Mouse (Mus musculus) small intestine, adult 2 months (tissue): Measurements from ENCODE around the gene Dusp15. TPM values are rescaled to one million over a fixed set of nuclear protein-coding genes. Genes with fewer than 3 reads are reported as not detected.
A peak's percentile ranks its signal among the peaks of the same experiment; 100 is the strongest.

Experiments
- H3K27ac ChIP-seq: fragments of 200-500 bp; 2 replicates; pipeline ENCODE4 v1.5.1; 2012; ENCODE audit warnings: low read depth, low read length, control low read depth, inconsistent platforms; ENCODE audit not compliant: insufficient read depth
- H3K27me3 ChIP-seq: fragments of 200-500 bp; 2 replicates; pipeline ENCODE4 v1.6.1; 2012; ENCODE audit warnings: mild to moderate bottlenecking, moderate library complexity, low read length, inconsistent platforms; ENCODE audit not compliant: control insufficient read depth, insufficient read depth
- H3K36me3 ChIP-seq: fragments of 200-500 bp; 2 replicates; pipeline ENCODE4 v1.6.1; 2012; ENCODE audit warnings: mild to moderate bottlenecking, low read length, control low read depth, inconsistent platforms; ENCODE audit not compliant: control insufficient read depth, insufficient read depth
- H3K4me1 ChIP-seq: fragments of 200-500 bp; 2 replicates; pipeline ENCODE4 v1.6.1; 2012; ENCODE audit warnings: low read length, inconsistent platforms, mixed read lengths; ENCODE audit not compliant: control insufficient read depth, insufficient read depth, insufficient read length
- H3K4me3 ChIP-seq: fragments of 200-500 bp; 2 replicates; pipeline ENCODE4 v1.5.1; 2012; ENCODE audit warnings: low read depth, mild to moderate bottlenecking, control low read depth, inconsistent platforms, low read length, moderate library complexity
- CTCF ChIP-seq: fragments of 200-500 bp; IDR thresholded peaks from 2 replicates; pipeline ENCODE4 v1.5.1; 2012; ENCODE audit warnings: low read depth, mild to moderate bottlenecking, control low read depth, inconsistent platforms, low read length, moderate library complexity, mixed read lengths; ENCODE audit not compliant: insufficient replicate concordance, insufficient read length; ENCODE audit errors: extremely low read depth
- POLR2A ChIP-seq: fragments of 200-500 bp; IDR thresholded peaks from 2 replicates; pipeline ENCODE4 v1.6.1; 2012; ENCODE audit warnings: low read depth, mild to moderate bottlenecking, control low read depth, inconsistent platforms, low read length, moderate library complexity
- WGBS: fragments of 180-500 bp; shearing (Covaris S2); methylation state at CpG from one replicate; pipeline ENCODE4 v1.1.7; 2018; 5-methylcytosine and 5-hydroxymethylcytosine counted together
- polyA plus RNA-seq: library from polyadenylated mRNA; depleted of rRNA; stranded (reverse); fragments of >200 nt; gene quantifications from 2 replicates; pipeline ENCODE4 v1.2.3, GENCODE M21; 2012

Dusp15 gene
- polyA plus RNA-seq, 1 experiment = not detected

DNA sequence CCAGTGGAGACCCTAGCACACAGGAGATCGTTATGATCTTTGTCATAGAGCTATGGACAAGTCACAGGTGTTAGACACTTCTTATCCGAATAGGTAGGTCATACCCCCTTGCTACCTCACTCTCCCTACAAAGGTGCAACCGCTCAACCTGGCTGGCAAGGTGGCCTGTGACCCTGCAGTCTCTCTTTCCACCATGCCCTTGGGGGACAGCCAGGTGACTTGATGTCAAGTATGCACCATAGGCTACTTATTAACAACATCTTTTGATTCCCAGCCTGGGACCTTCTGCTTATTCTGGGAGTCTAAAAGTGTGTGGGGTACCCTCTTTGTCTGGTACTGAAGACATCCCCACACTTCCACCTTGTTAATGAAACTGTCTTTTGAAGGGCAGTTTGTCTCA, 6.6 kb upstream of the Dusp15 start:
- WGBS = 67% methylated on average over 3 of the region's 3 CpGs

GRCm38 (mm10) chr2:152951850-152952720, 587 bp upstream of the Dusp15 start:
- H3K36me3 ChIP-seq = no peaks in the 10 kb centered on the region
- TF ChIP-seq CTCF = no peak
- TF ChIP-seq POLR2A = no peak
- WGBS = 18% methylated on average over 13 of the region's 13 CpGs
- H3K4me3 ChIP-seq = peak overlapping the region; percentile 51
- no peaks in the 10 kb centered on the region for H3K4me1 ChIP-seq
- peaks cover 25% of the 10 kb centered on the region for H3K27me3 ChIP-seq
- no peak overlapping the region for H3K27ac ChIP-seq

More for the DNA sequence above, 6.6 kb upstream of the Dusp15 start:
- Histone ChIP-seq H3K4me1 (peaks cover 4% of the 10 kb centered on the region; the same call in 1 of the 2 replicates), H3K36me3 (no peaks in the 10 kb centered on the region), H3K27ac (no peak overlapping the region), H3K4me3 (no peak overlapping the region), H3K27me3 (peaks cover 11% of the 10 kb centered on the region)
- TF ChIP-seq POLR2A = no peak
- no peak for TF ChIP-seq CTCF

- Histone ChIP-seq H3K4me3 (no peak overlapping the region), H3K27me3 (peaks cover 25% of the 10 kb centered on the region), H3K27ac (no peak overlapping the region), H3K36me3 (no peaks in the 10 kb centered on the region), H3K4me1 (no peaks in the 10 kb centered on the region)
- TF ChIP-seq POLR2A = no peak
- no peak for TF ChIP-seq CTCF
- 39% methylated on average over 11 of the region's 11 CpGs for WGBS
These were observed 987 bp downstream of the Dusp15 start for GRCm38 (mm10) chr2:152950358-152951064.

DNA sequence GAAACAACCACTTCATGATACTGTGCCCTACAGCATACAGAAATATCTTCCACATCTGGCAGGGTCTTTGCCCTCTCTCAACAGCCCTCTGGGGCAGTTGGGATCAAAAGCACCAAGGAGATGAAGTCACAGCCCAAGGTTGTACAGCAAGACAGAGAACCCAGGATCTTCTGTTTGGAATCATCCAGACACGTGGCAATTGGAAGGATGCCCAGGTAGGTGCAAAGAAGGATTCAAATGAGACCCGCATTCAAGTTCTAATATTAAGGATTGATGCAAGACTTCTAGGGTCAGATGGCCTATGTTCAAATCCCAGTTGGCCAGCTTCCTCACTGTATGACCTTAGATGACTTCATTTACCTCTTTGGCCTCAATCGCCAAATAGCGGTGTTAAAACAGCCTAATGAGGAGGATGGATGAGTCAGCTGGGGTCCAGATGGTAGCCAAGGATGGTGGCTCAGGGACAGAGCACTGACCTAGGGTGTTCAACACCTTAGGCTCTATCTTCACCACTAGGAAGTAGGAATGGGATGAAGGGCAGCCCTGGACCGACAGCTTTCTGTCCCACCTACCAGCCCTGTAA, 3.0 kb downstream of the Dusp15 start:
- H3K4me3 ChIP-seq = no peak overlapping the region
- H3K36me3 ChIP-seq = no peaks in the 10 kb centered on the region
- TF ChIP-seq CTCF (no peak), POLR2A (no peak)
- peaks cover 29% of the 10 kb centered on the region for H3K27me3 ChIP-seq
- 81% methylated on average over 5 of the region's 5 CpGs for WGBS
- H3K4me1 ChIP-seq = no peaks in the 10 kb centered on the region
- no peak overlapping the region for H3K27ac ChIP-seq

DNA sequence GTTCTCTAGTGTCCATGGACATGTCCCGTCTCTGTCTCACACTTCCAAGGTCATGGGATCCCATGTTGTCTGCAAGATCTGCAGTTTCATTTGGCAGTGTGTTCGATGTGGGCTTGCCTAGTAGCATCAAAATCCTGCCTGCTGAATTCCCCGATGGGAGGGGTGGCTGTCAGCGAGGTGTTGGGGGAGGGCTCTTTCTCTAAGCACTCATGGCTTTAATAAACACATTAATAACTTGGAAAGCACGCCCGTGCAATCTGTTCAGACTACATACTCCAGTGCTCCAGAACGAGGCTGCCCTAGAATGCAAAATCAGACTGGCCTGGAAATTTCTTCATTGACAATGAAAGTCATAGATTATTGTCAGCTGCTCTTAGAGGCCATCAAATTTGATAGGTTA, 4.4 kb downstream of the Dusp15 start:
- no peak for TF ChIP-seq CTCF

GRCm38 (mm10) chr2:152944013-152944412, 7.5 kb downstream of the Dusp15 start:
- Histone ChIP-seq H3K36me3 (no peaks in the 10 kb centered on the region), H3K27ac (no peak overlapping the region), H3K27me3 (peaks cover 25% of the 10 kb centered on the region), H3K4me1 (no peaks in the 10 kb centered on the region), H3K4me3 (no peak overlapping the region)
- 64% methylated on average over 9 of the region's 9 CpGs for WGBS
- TF ChIP-seq POLR2A = no peak
- no peak for TF ChIP-seq CTCF

More for the DNA sequence above, 4.4 kb downstream of the Dusp15 start:
- WGBS = 37% methylated on average over 7 of the region's 7 CpGs
- H3K27ac ChIP-seq = no peak overlapping the region
- H3K4me1 ChIP-seq = no peaks in the 10 kb centered on the region
- peaks cover 39% of the 10 kb centered on the region for H3K27me3 ChIP-seq
- H3K4me3 ChIP-seq = no peak overlapping the region
- no peaks in the 10 kb centered on the region for H3K36me3 ChIP-seq

DNA sequence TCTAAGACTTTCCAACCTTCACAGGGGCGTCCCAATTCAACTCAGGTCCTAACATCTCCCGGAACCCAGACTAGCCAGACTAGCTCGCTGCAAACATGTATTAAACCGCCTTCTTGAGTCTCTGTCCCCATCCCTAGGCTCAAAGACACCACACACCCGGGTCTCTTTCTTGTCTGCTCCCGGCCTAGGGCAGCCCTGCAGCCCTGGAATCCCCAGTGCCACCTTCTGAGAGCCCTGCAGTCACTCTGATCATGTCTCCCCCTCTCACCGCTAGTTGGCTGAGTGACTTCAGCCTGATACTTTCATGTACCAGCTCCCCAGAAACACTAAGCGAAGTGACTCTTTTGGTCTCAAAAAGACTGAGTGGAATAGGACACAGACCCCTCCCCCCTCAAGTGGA, 7.9 kb downstream of the Dusp15 start:
- Histone ChIP-seq H3K27me3 (peaks cover 25% of the 10 kb centered on the region), H3K4me3 (no peak overlapping the region), H3K4me1 (no peaks in the 10 kb centered on the region), H3K36me3 (no peaks in the 10 kb centered on the region), H3K27ac (no peak overlapping the region)
- 10% methylated on average over 8 of the region's 8 CpGs for whole genome bisulfite sequencing
- no peak for TF ChIP-seq CTCF
- no peak for TF ChIP-seq POLR2A
